Mouse (Mus musculus) forebrain, embryonic 11.5 days (tissue): ENCODE results near the gene Med13l. TPM values are rescaled to one million over a fixed set of nuclear protein-coding genes. Genes with fewer than 3 reads are reported as not detected.

Source experiments
- ATAC-seq: fragments of 200-750 bp; cut with Nextera tagmentation; replicated peaks from 2 replicates; pipeline ENCODE4 v1.8.0; 2017; ENCODE audit warnings: moderate TSS enrichment; ENCODE audit not compliant: low FRiP score
- DNase-seq: peaks from one replicate; pipeline ENCODE4 v3.0.0-alpha.2; 2017; ENCODE audit warnings: low spot score
- H3K27ac ChIP-seq: fragments of 300-500 bp; sonication (generic); 2 replicates; pipeline ENCODE4 v1.5.1; 2014; ENCODE audit warnings: low read depth, low read length
- H3K27me3 ChIP-seq: fragments of 300-500 bp; sonication (generic); 2 replicates; pipeline ENCODE4 v1.6.1; 2014; ENCODE audit warnings: mild to moderate bottlenecking, low read length, mixed read lengths; ENCODE audit not compliant: control insufficient read depth, insufficient read depth
- H3K36me3 ChIP-seq: fragments of 300-500 bp; sonication (generic); 2 replicates; pipeline ENCODE4 v1.6.1; 2014; ENCODE audit warnings: mild to moderate bottlenecking, low read length, moderate library complexity, mixed read lengths; ENCODE audit not compliant: control insufficient read depth, insufficient read depth
- H3K4me1 ChIP-seq: fragments of 300-500 bp; sonication (generic); replicated peaks from 2 replicates; pipeline ENCODE4 v1.6.1; 2014; ENCODE audit warnings: low read length, mixed read lengths; ENCODE audit not compliant: control insufficient read depth, insufficient read depth
- H3K4me2 ChIP-seq: fragments of 300-500 bp; sonication (generic); 2 replicates; pipeline ENCODE4 v1.6.1; 2014; ENCODE audit warnings: low read depth, mild to moderate bottlenecking, low read length, moderate library complexity, mixed read lengths; ENCODE audit not compliant: severe bottlenecking
- H3K4me3 ChIP-seq: fragments of 300-500 bp; sonication (generic); 2 replicates; pipeline ENCODE4 v1.5.1; 2014; ENCODE audit warnings: low read depth, low read length
- H3K9ac ChIP-seq: fragments of 300-500 bp; sonication (generic); 2 replicates; pipeline ENCODE4 v1.6.1; 2014; ENCODE audit warnings: low read length
- H3K9me3 ChIP-seq: fragments of 300-500 bp; sonication (generic); 2 replicates; pipeline ENCODE4 v1.6.1; 2016; ENCODE audit warnings: low read length, mixed read lengths; ENCODE audit not compliant: control insufficient read depth
- WGBS: fragments of 180-500 bp; shearing (Covaris S2); extraction: QIAGEN DNeasy Blood & Tissue Kit; methylation state at CpG from one replicate; pipeline ENCODE4 v1.1.7; 2014; 5-methylcytosine and 5-hydroxymethylcytosine counted together
- polyA plus RNA-seq: library from polyadenylated mRNA; unstranded; fragments of >200 nt; fragmentation: Nextera tagmentation; extraction: Ambion mirVana; gene quantifications from 2 replicates; pipeline ENCODE4 v1.2.1, GENCODE M21; 2014

Med13l gene
- polyA plus RNA-seq, 1 experiment from 2014 or later: 15.1 TPM

- no peak overlapping the region for H3K27ac ChIP-seq
- no peak for DNase-seq
These were observed 46.2 kb downstream of the Med13l start for GRCm38 (mm10) chr5:118606636-118607035.

GRCm38 (mm10) chr5:118607900-118608299 lies 47.4 kb downstream of the Med13l start:
- H3K27ac ChIP-seq: no peak overlapping the region

More at GRCm38 (mm10) chr5:118606636-118607035, 46.2 kb downstream of the Med13l start:
- H3K4me1 ChIP-seq: peaks cover 13% of the 10 kb centered on the region
- no peaks in the 10 kb centered on the region for H3K36me3 ChIP-seq
- H3K9me3 ChIP-seq: no peaks in the 10 kb centered on the region
- no peak for ATAC-seq
- no peak overlapping the region for H3K4me2 ChIP-seq
- no peaks in the 10 kb centered on the region for H3K27me3 ChIP-seq
- H3K4me3 ChIP-seq: no peak overlapping the region
- WGBS: 75% methylated on average over 13 of the region's 13 CpGs
- H3K9ac ChIP-seq: no peak overlapping the region

DNA sequence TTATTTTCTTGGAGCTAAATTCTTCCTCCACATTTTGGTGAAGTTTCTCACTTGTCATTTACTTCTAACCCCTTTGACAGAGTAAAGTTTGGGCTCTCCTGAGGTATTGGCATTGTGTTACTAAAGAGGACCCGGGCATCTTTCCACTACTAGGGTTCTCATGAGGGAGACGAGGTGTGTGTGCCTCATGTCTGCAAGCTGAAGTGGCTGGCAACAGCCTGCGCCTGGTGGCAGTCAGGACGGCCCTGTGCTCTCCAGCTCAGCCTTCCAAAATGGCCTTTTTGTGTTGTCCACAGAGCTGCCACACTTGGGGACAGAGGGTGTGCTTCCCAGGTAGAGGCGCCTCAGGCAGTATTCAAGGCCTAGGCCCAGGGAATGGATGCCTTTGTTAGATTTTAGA lies 50.0 kb downstream of the Med13l start:
- Histone ChIP-seq H3K9me3 (no peaks in the 10 kb centered on the region), H3K4me1 (peaks cover 9% of the 10 kb centered on the region), H3K4me3 (no peak overlapping the region), H3K36me3 (no peaks in the 10 kb centered on the region), H3K27ac (no peak overlapping the region), H3K9ac (no peak overlapping the region), H3K27me3 (no peaks in the 10 kb centered on the region), H3K4me2 (no peak overlapping the region)
- 70% methylated on average over 5 of the region's 5 CpGs for WGBS
- DNase-seq (no peak), ATAC-seq (no peak)

More at GRCm38 (mm10) chr5:118607900-118608299, 47.4 kb downstream of the Med13l start:
- H3K27me3 ChIP-seq: no peaks in the 10 kb centered on the region
- H3K4me1 ChIP-seq: peaks cover 9% of the 10 kb centered on the region
- no peaks in the 10 kb centered on the region for H3K36me3 ChIP-seq
- DNase-seq: no peak
- ATAC-seq: no peak
- H3K9me3 ChIP-seq: no peaks in the 10 kb centered on the region
- H3K4me3 ChIP-seq: no peak overlapping the region
- H3K4me2 ChIP-seq: no peak overlapping the region
- no peak overlapping the region for H3K9ac ChIP-seq
- WGBS: 87% methylated on average over 1 of the region's 1 CpGs

GRCm38 (mm10) chr5:118612956-118613631 lies 52.6 kb downstream of the Med13l start:
- no peak overlapping the region for H3K27ac ChIP-seq
- no peak overlapping the region for H3K9ac ChIP-seq
- no peak for ATAC-seq
- H3K9me3 ChIP-seq: no peaks in the 10 kb centered on the region
- H3K4me2 ChIP-seq: no peak overlapping the region
- no peaks in the 10 kb centered on the region for H3K27me3 ChIP-seq
- no peak for DNase-seq
- H3K4me3 ChIP-seq: no peak overlapping the region
- 88% methylated on average over 13 of the region's 13 CpGs for WGBS
- H3K36me3 ChIP-seq: no peaks in the 10 kb centered on the region
- H3K4me1 ChIP-seq: peaks cover 8% of the 10 kb centered on the region

- Histone ChIP-seq H3K9ac (no peak overlapping the region), H3K4me2 (no peak overlapping the region), H3K36me3 (no peaks in the 10 kb centered on the region), H3K4me1 (peaks cover 11% of the 10 kb centered on the region), H3K9me3 (no peaks in the 10 kb centered on the region), H3K4me3 (no peak overlapping the region), H3K27ac (no peak overlapping the region), H3K27me3 (no peaks in the 10 kb centered on the region)
- ATAC-seq: no peak
- WGBS: 76% methylated on average over 2 of the region's 2 CpGs
- no peak for DNase-seq
These were observed 53.2 kb downstream of the Med13l start for GRCm38 (mm10) chr5:118613704-118614103.

DNA sequence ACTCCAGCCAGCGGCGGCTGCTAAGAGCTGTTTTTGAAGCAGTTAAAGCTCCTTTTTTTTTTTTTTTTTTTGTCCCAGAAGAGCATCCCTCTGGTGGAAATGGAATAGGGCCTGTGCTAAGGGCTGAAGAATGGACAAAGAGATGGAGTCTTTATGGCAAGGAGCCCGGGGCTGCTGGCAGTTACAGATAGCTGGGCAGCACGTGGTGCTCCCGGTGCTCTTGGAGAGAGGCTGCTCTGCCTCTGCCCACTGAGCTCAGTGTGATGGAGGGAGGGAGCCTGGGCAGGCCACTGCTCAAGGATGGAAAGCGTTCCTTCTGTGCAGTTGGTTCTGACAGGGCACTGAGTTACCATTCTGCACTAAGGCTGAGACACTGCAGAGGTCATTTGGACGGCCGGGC lies 53.6 kb downstream of the Med13l start:
- DNase-seq (no peak), ATAC-seq (no peak)
- no peaks in the 10 kb centered on the region for H3K27me3 ChIP-seq
- H3K9ac ChIP-seq: no peak overlapping the region
- no peak overlapping the region for H3K27ac ChIP-seq
- H3K4me2 ChIP-seq: no peak overlapping the region
- no peaks in the 10 kb centered on the region for H3K9me3 ChIP-seq
- no peak overlapping the region for H3K4me3 ChIP-seq
- peaks cover 15% of the 10 kb centered on the region for H3K4me1 ChIP-seq
- no peaks in the 10 kb centered on the region for H3K36me3 ChIP-seq
- WGBS: 66% methylated on average over 8 of the region's 8 CpGs

GRCm38 (mm10) chr5:118614571-118614981 lies 54.1 kb downstream of the Med13l start:
- H3K4me1 ChIP-seq: peaks cover 17% of the 10 kb centered on the region
- no peak for ATAC-seq

DNA sequence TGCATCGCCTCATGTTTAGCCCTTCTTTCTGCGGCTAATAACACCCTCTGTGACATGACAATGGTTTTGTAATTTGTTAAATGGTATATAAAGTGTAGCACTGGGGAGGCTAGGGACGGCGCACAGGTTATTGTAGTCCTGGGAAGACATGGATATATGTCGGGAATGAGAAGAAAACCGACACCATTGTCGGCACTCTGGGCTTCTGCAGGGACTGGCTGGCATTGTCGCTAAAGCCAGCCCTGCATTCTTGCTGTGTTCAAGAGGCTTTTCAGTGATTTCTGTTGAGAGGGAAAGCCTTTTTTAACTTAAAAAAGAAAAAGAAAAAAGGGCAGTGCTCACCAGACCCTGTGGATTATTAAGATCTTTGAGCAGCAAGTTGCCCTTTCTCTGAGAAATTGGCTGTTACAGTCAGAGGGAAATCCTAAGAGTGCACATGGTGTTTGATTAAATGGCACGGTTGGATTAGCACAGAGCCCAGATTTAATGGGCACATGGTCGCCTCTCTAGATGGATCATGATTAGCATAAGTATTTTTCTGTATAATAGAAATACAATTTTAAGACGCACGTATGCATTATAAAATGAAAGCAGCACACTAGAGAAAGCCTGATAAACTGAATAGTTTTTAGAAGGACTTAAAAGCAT lies 58.6 kb downstream of the Med13l start:
- DNase-seq: no peak
- Histone ChIP-seq H3K27ac (peak overlapping the region; percentile 42; the same call in 1 of the 2 replicates), H3K27me3 (no peaks in the 10 kb centered on the region), H3K4me3 (no peak overlapping the region), H3K4me1 (peaks cover 21% of the 10 kb centered on the region), H3K9ac (no peak overlapping the region; the same call in 1 of the 2 replicates), H3K4me2 (peak overlapping the region; percentile 20; the same call in 1 of the 2 replicates), H3K9me3 (no peaks in the 10 kb centered on the region), H3K36me3 (no peaks in the 10 kb centered on the region)
- ATAC-seq: peak; percentile 56; the same call in 1 of the 2 replicates
- 15% methylated on average over 12 of the region's 12 CpGs for WGBS

More at GRCm38 (mm10) chr5:118614571-118614981, 54.1 kb downstream of the Med13l start:
- H3K9me3 ChIP-seq: no peaks in the 10 kb centered on the region
- no peaks in the 10 kb centered on the region for H3K36me3 ChIP-seq
- no peak for DNase-seq
- no peak overlapping the region for H3K4me3 ChIP-seq
- WGBS: 53% methylated on average over 2 of the region's 2 CpGs
- no peak overlapping the region for H3K9ac ChIP-seq
- no peaks in the 10 kb centered on the region for H3K27me3 ChIP-seq
- H3K4me2 ChIP-seq: no peak overlapping the region
- H3K27ac ChIP-seq: no peak overlapping the region
